Mouse (Mus musculus): Measurements from ENCODE around the gene Hmgxb4. TPM values are rescaled to one million over a fixed set of nuclear protein-coding genes. Genes with fewer than 3 reads are reported as not detected.

Gene Hmgxb4
- polyA plus RNA-seq, 3 experiments from 2014 or later, result 32.6 to 57.3 (median 42.5) TPM

DNA sequence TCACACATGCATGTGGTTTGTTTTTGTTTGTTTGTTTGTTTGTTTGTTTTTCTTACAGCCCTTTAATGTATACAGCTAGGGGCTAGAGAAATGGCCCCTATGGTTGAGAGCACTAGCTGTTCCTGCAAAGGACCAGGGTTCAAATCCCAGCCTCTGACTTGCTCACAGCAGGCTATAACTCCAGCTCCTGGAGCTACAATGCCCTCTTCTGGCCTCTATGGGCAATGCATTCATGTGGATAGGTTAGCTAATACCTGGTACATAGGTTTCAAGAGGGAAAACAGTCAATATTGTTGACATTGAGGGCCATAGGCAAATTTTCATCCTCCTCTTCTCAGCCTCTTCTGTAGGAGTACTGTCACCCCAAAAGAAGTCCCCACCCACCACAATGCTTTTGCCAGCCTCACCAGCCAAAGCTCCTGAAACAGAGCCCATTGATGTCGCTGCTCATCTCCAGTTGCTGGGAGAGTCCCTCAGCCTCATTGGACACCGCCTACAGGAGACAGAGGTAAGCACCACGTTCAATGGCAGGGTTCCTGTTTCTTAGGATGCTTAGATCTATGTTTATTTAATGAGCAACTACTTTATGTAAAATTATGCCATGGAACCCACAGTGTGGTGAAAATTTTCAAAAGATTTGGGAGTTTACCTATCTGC is 30.6 kb downstream of the Hmgxb4 start:
- ATAC-seq, result no peak

DNA sequence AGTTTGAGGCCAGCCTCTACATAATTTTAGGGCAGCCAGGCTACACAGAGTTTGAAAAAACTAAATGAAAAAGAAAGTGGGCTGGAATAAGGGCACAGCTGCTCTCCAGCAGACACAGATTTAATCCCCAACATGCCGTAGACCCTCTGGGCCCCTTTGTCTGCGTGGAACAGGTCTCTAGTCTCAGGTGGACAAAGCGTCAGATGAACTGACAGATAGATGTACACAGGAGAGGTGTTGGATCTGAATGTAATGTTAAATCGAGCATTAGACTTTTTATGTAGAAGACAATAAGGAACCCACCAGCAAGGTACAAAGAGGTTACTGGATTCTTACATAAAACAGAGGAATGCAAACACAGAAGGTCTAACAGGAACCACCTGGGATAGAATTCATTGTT is 32.7 kb downstream of the Hmgxb4 start:
- ATAC-seq, result no peak

DNA sequence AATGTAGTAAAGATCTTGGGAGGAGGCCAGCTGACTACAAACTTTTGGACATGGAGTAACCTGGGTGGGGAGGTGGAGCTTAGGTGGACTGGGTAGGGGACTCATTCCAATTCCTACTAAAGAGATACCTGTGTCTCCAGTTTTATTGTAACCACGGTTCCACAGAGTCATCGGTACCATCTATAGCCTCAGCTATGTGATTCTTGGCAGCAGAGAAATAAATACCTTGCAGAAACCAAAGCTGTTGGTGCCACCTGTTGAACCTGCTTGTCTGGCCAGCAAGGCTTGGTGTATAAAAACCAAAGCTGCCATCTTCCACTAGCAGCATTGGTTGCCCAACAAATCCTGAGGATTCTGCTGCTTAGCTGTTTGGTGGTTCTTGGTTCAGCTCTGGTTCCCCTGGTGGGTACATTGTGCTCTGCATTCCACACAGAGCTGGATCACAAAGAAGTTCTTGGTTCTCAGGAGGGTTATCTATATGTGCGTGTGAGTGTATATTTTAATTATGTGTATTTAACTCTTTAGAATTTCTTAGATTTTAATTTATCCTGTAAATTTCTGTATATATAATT is 37.4 kb downstream of the Hmgxb4 start:
- ATAC-seq, result no peak

DNA sequence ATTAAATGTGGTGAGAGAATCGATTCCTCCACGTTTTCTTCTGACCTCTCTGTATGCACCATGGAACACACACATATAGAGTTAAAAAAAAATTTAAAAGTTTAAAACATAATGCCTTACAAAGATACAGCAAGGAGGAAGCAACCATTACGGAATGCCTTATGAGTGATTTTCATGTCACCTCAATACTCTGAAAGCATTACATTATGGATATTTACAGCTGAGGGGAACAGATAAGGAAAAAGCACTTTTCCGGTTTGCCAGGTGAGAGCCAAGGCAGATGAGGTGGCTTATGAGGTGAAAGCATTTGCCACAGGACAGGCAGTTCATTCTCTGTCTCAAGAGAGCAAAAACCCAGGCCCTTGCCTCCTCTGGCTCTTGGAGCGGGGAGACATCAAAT is 39.8 kb downstream of the Hmgxb4 start:
- no peak for ATAC-seq

DNA sequence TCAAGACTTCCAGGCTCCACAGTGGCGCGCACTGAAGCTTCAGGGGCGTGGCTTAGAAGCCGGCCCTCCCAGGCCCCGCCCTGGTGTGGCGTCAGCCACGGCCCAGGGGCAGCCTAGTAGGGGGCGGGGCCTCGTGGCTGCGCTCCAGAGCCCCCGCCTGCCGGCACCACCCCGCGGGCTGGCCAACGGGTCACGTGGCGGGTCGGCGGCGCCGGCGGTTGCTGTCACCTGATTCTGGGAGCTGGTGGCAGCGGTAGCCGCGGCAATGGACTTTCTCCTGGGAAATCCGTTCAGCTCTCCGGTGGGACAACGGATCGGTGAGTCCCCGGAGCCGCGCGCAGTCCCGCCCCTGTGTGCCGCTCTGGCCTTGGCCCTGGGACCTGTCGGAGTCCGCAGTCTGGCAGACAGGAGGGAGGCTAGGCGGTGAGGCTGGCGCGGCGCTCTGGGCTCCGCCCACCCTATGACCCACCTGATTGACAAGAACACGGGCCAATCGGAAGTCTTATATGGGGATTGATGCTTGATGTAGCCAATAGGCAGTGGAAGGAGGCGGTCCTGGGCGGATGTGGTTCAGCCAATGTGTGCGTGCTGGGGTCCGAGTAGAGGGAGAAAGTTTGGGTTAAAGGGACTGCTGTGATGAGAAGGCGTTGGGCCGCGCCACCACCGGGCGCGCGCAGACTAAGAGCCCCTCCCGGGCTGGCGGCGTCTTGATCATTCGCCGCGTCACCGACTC is 40.5 kb downstream of the Hmgxb4 start, which contains the start of gene Tom1:
Gene Tom1 (plus strand): TSS at position 195 of the 733 bp plus-strand sequence.
- ATAC-seq, result peak; percentile 95

DNA sequence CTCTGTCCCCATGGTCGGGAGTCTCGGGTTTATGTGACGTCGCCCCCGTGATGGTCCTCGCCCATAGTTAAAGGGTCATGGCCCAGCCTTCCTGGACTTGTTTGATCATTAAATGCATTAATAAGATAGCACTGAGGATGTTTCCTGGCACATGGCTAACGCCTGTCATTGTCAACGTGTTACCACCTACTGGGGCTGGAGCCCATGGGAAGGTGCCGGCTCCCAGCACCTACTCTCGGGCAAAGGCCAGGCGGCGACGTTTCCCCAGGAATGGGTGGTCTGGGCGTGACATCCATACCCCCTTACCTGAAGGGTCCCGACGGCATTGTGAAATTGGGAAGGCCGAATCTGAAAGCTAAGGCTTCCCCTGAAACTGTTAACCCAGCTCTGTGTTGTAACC is 41.1 kb downstream of the Hmgxb4 start:
- ATAC-seq, result peak; percentile 11

DNA sequence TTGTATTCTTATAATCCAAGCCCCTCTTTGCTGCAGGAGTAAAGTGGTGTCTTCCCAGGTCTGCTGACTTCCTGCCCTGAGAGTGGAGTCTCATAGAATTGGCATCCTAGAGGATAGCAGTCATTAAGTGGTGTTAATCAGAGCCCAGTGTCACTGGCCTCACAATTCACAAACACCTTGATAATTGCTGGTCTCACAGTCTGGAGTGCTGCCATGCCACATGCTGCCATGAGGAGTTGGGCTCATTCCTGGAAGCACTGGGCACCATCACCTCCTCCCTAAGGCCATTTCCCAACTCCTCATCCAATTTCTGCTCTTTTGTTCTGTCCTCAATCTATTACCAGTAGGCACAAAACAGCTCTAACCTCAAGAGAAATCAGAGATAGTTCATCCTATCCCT is 42.5 kb downstream of the Hmgxb4 start:
- ATAC-seq, result no peak

DNA sequence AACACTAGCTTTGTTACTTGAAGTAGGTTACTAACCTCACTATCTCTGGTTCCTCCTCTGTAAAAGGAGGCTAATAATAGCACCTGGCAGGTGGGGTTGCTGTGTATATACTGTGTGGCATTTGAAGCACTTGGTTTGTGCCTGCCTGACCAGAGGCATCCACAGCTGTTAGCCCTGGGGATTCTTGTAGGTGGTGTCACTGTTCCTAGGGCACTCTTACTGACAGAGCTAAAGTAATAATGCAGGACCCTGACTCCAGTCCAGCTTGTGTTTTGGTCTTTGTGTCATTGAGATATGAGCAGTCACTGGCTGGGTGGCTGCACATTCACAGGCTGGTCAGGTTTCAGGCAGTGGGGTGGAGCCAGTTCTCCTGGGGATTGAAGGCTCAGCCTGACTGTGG is 45.3 kb downstream of the Hmgxb4 start:
- no peak for ATAC-seq

DNA sequence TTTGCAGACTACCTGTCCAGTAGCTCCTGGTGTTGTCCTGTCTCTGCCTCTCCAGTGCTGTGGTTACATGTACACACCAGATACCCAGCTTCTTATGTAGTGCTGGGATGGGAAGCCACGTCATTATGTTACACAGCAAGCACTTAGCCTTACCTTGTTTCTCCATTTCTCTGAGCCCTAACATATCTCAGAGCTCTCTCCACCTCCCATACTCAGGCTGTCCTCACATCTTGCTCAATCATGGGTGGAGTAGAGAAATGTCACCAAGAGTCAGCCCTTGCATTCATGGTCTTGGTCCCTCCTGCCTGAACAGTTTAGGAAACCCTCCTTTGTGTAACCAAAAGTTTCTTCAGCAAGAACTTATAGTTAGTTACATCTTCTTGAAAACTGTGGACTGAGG is 46.6 kb downstream of the Hmgxb4 start:
- ATAC-seq, result no peak

DNA sequence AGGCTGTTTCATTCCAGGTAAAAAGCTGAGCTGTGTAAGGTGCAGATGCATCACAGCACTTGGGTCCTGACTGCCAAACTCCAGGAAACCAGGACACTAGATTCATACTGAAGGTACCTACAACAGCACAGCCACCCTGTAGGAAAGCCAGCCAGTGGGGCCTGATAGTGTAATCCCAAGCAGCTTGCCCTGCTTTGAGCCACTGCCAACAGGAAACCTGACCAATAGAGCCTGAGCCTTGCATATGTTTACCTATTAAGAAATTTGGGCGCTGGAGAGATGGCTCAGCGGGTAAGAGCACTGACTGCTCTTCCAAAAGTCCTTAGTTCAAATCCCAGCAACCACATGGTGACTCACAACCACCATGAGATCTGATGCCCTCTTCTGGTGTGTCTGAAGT is 49.0 kb downstream of the Hmgxb4 start:
- ATAC-seq, result no peak

DNA sequence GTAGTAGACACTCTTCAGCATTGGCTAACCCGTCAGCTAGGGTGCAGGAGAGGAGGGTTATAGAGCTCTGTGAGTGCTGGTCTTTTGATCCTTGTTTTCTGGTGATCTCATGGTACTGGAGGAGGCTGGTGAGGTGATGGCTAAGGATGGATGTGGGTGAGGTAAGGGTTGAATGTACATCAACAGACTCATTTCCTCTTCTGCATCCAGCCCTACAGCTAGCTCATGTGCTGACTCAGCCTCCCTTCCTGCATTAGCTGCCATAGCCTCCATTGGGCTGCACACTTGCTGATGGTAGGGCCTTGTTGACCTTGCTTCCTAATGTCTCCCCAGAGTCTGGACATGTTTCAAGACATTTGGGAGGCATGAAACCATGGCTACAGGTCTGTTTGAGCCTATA is 49.8 kb downstream of the Hmgxb4 start:
- no peak for ATAC-seq

DNA sequence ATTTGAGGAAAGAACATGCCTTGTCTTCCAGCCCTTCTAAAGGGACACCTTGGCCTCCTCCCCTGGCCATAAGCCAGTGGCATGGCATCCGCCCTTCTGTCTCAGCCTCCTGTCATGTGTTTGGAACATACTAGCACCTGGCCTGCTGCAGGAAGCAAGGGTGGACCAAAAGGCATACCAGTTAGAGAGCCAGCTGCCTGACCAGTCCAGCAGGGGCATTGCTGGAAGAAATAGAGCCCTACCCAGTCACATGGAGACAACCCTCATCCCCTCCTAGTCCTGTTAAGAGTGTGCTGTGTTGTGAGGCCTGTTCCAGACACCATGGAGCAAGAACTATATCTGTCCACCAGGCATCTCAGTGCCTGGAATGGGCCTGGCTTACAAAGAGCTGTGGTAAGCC is 53.1 kb downstream of the Hmgxb4 start:
- ATAC-seq, result no peak

DNA sequence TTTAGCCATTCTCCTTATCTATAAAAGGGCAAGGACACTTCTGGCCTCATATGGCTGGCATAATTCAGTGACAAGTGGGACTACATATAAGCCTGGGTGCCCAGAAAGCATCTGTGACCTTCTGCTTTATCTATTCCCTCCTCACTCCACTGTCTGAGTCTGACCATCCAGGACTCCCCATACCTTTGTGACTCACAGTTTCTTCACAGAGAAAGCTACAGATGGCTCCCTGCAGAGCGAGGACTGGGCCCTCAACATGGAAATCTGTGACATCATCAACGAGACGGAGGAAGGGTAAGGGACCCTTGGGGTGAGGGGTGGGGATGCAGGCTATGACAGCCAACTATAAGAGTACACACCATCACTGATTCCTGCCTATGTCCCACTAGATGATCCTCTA is 54.6 kb downstream of the Hmgxb4 start:
- ATAC-seq, result no peak

DNA sequence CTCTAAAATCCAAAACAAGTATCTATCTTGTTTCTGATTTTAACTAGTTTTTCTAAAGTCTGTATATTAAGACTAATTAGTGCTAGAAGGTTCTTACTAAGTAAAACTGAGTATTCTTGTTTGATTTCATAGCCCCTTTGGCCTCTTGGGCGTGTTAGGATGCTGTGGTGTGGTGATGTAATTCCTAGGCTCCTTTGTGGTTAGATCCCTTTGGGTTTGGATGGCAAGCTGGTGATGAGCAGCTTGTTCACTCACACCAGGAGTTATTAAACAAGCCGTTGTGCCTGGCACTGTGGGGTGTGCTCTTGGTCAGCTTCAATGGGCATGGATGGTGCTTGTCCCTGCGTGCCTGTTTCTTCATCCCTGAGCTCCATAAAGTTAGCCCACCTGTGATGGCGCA is 60.2 kb downstream of the Hmgxb4 start:
- no peak for ATAC-seq

DNA sequence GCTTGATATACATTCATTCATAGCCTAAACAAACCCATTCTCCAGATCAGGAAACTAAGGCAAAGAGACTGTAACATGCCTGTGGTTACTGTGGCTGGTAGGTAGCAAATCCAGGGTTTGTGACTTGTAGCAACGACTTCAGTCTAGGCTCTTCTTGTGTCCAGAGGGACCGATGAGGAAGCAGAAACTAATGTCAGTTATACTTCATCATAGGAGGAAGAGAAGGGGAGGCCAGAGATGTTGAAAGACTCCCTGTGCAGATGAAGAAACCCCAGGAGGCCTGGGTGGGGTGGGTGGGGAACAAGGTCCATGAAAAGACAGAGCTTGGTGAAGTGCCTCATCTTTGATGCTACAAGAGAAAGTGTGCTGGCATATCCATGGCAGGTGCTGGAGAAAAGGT is 62.5 kb downstream of the Hmgxb4 start:
- ATAC-seq, result no peak

DNA sequence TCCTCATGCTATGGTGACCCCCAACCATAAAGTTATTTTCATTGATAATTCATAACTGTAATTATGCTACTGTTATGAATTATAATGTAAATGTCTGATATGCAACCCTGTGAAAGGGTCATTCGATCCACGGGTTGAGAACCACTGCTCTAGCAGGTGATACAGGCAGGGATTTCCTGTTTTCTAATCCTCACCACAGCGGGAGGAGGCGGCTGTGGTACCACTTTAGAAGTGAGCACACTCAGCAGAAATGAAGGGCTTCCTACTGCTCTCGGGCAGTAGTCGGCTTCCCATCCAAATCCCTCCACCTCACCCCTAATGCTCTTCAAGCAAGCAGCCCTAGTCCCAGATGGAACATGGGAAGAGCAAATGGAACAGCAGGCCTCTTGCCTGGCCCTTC is 66.9 kb downstream of the Hmgxb4 start:
- ATAC-seq, result peak; percentile 67

DNA sequence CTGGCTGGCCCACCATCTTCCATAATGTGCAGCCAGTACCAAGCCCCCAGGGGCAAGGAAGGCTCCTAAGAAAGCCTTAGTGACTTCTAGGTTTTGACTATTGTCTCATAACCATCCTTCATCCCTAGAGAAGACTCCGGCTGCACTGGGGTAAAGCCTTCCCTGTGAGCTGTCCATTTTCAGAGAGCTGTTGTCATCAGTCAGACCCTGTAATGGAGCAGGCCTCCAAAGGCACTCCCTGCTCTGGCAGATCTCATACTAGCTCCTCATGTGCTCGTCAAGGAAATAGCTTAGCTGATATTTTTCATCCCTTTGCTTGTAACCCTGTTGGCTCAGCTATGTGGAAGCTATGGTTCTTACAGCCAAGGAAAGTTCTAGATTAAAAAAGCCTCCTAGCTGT is 67.7 kb downstream of the Hmgxb4 start:
- no peak for ATAC-seq

DNA sequence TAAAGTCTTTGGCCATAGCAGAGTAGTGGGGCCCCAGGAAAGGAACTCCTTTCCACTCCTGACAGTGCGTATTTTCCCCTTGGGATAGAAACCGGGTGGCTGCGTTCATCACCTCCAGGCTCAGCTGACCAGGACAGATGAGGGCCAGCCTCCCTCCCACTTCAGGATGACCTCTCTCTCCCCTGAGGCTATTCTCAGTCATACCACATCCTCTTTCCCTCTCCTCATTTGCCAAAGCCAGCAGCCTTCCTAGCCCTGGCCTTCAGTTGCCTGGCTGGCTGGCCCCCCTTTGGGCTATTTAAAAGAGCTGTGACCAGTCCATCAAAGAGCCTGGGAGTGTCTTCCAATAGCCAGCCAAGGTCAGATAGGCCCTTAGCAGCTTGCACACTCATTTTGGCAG is 70.1 kb downstream of the Hmgxb4 start:
- ATAC-seq, result no peak

DNA sequence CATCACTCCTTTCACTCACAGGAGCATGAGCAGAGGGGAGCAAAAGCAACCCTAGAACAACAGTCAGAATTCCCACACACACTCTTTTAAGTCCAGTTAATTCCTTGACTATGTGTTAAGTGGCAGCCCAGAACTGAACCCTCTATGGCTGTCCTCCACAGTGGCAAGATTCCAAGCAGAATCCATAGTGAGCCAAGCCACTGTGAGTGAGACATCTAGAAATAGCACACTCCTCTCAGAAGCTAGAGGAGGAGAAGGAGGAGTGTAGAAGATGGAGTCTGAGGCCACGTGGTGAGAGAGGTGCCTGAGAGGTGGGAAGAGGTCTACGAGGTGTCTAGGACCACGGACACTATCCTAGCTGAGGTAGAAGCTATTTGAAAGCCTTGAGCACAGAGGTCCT is 71.6 kb downstream of the Hmgxb4 start:
- ATAC-seq, result no peak

DNA sequence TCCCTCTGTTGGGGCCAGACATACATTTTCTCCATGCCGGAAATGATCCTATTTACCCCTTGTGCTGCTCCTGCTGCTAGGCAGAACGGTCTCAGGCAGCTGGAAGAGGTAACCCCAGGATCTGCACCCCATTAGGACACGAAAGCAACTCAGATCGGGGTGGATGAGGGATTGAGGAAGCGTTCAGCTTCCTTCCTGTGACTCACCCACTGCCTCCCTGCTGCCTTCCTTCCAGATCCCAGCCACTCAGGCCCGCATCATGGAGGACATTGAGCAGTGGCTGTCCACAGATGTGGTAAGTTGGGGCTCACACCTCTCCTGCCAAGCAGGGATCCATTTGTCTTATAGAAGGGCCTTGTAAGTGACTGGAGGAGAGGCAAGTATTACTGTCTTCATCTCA is 74.1 kb downstream of the Hmgxb4 start:
- no peak for ATAC-seq

DNA sequence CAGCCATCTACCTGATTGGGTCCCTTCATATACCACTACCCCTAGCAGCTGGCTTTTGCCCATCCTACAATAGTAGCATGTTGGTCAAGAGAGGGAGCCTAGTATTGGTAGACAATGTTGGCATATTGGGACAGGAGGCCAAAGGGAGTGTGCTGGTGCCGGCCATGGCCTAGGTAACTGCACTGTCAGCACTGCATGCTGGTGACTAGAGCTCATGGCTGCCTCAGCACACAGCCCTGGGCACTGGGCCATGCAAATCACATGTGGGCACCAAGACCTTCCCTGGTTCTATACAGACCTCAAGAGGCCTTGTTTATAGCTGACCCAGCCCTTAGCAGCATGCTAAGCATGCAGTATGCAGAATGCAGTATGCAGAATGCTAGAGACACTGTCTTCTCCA is 77.1 kb downstream of the Hmgxb4 start:
- ATAC-seq, result no peak

DNA sequence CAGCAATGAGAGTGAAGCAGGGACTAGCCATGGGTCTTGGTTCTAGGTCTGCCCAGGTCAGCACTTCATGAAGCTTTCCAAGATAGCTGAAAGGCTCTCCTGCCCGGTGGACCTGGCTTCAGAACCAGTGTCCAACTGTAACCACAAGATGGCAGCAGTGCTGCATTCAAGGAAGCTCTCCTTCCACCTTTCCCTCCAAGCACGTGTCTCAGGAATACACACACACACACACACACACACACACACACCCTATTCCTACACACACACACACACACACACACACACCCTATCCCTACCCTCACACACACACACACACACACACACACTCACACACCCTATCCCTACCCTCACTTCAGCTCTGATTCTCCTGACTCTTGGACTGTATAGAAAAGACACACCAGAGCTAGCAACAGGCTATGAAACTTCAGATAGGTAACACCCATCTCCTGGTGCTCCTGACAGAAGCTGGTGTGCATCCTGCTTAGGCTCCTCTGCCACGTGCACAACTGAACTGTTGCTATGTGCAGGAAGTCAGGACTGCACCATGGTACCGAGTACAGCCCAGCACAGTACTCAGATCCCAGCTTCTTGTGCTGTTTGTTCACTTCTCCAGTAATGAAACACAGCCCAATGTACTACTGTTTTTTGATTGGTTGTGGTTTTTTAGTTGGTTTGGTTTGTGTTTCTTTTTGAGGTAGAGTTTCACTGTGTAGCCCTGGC is 78.6 kb downstream of the Hmgxb4 start:
- peak; percentile 84 for ATAC-seq

DNA sequence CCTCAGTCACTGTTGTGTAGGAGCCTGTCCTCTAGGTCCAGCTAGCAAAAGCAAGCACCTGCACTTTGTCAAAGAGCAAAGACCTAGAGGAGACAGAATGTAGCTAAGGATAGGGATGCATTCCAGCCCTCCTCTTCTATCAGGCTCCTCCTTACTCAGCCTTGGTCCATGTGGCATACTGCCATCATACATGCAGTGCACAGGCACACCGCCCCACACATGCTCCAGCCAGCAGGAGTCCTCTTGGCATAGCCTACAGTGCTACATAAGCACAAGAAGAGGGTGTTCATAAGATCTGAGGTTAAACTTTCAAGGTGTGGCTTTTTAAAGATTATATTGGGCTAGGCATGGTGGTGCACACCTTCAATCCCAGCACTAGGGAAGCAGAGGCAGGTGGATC is 81.7 kb downstream of the Hmgxb4 start:
- no peak for ATAC-seq

DNA sequence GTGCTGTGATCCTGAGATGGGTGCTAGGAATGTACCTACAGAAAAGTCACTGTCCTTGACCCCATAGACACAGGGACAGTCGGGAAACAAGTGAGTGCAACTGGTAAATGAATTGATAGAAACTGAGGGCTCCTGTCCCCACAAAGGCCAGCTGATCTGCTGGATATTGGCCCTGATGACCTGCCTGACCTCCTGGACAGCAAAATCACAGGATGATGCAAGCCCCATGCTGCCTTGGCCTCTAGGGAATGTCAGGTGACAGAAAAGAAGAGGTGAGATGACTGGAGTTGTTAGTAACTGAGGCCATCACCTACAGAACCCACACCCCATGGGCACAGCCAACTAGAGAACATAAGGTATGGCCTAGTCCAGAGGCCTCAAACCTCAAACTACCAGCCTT is 85.1 kb downstream of the Hmgxb4 start:
- no peak for ATAC-seq

Data from inflammation-experienced regulatory T-cells, adult 6 months (primary cell).